Mouse (Mus musculus) urinary bladder, postnatal 14 days (tissue): ENCODE measurements at regions not wholly inside any gene's neighbourhood (a gene's known extent, or its start where the extent isn't known, plus 50 kb on each side); places are given as distances from the start of the nearest gene placed in this dataset.
A peak's percentile ranks its signal among the peaks of the same experiment; 100 is the strongest.

Source experiments
- DNase-seq: peaks from one replicate; pipeline ENCODE4 v3.0.0; 2021; ENCODE audit warnings: low spot score

- no peak for DNase-seq
These were observed 527.1 kb upstream of the Tbx3 start for GRCm38 (mm10) chr5:119143411-119143810.

DNA sequence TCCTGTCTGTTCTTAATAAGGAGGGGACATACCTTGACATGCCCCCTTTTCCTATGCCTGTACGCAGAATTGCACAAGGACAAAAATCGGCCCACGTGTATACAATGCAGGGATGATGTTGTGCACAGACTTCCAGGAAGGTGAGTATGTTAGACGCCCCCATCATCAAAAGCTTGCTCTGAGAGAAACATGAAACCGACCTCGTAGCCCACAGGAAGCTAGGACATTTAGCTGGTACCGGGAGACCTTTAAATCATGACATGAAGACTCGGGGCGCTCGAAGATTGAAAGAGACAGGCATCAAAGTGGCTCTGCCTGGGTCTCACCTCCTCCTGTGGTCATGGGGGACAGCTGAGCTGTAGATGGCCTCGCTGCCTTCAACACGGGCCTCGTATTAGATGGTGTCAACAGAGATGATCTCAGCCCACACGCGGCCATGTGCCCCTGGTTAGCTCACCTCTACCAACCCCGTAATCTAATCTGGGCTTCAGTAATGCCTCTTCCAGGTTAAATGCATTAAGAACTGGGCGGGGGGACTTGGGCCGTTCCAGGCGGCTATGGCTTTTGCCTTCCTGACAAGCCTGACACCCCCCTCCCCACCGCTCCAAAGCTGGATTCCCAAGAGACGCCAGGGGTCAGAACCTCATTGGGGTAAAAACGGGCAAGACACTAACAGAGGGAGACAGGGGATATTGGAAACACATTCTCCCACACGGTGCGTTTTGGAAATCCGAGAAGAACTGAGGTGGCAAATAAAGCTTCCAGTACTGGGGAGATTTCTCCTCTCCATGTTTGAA is 520.9 kb upstream of the Tbx3 start:
- DNase-seq: no peak

GRCm38 (mm10) chr5:119153086-119153485 is 517.4 kb upstream of the Tbx3 start:
- DNase-seq: peak; percentile 80

- no peak for DNase-seq
These were observed 513.8 kb upstream of the Tbx3 start for GRCm38 (mm10) chr5:119156638-119157037.

- no peak for DNase-seq
These were observed 512.3 kb upstream of the Tbx3 start for GRCm38 (mm10) chr5:119158171-119158570.

DNA sequence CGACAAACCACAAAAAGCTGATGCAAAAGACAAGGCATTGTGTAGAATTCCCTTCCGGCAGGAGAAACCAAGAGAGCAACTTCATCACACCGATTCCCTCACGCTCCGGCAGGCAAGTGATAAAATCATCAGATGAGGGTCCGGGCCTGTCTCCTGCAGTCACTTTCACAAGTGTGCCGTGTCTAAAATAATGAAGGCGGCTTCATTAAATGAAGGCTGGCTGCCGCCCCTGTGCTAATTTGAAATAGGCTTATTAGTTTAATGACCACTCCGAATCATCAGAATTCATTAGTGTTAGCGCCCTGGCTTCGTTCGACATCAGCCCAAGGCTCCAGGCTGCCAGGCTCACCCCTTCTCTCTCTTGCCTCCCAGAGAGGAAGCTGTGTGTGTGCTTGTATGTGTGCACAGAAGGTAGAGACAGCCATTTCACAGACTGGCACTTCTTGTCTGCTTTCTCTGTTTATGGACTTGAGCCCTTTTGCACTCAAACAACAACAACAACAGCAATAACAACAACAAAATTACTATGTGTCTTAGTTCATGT is 508.3 kb upstream of the Tbx3 start:
- no peak for DNase-seq

DNA sequence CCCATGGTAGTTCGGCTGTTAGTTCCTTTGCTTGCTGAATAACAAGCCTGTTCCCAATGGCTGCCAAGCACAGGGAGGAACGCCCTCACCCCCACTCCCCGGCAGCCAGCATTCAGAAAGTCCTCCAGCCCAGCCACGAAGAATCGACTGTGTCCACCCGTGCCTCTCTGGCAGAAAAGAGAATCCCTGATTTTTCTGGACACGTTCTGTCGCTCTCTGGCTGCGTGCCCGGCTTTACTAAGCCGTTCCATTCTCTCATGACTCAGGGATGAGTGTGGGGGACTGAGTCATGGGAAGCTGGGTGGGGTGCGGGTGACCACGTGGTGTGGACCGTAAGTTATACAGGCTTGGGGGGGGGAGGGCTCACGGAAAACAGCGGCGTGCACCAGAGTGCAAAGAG is 502.8 kb upstream of the Tbx3 start:
- peak; percentile 92 for DNase-seq

- DNase-seq: no peak
These were observed 501.2 kb upstream of the Tbx3 start for GRCm38 (mm10) chr5:119169274-119169673.

DNA sequence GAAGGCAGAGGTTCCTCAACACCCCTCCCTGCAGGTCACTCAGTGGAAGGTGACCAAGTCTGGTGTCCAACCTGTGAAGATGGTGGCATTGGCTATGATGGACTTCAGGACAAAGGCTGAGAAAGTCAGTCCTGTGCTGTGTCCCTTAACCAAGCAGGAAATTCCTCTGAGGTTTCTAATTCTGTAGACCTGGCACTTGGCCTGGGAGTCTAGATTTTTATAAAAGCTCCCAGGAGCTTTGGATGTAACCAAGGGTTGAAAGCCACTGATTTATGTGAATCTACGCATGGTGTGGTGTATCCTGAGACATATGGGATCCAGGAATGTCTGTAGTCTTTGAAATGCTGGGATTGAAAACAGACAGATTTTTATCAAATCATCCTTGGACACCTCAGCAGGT is 498.8 kb upstream of the Tbx3 start:
- DNase-seq: no peak

GRCm38 (mm10) chr5:119178805-119179204 is 491.7 kb upstream of the Tbx3 start:
- DNase-seq: no peak

DNA sequence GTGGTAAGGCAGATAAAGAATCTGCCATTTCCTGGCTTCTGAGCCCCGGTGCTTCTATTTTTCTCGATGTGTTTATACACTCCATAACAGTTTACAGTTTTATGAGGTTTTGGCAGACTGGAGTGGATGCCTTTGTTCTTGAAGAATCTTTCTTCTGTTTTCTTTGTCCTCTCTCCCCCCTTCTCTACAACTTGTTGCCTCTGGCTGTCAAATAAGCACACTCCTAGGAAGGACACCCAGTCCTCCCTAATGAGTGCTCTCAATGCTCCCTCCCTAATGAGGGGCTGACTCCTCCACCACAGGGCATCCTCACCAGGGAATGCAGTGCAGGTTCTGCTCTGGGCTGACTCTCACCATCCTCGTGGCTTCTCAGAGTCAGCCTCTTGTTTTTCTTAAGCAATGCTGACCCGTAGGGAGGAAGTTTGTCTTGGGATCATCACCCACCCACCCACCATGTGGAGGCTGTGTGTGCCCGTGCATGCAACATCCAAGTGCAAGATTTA is 486.9 kb upstream of the Tbx3 start:
- DNase-seq: no peak

DNA sequence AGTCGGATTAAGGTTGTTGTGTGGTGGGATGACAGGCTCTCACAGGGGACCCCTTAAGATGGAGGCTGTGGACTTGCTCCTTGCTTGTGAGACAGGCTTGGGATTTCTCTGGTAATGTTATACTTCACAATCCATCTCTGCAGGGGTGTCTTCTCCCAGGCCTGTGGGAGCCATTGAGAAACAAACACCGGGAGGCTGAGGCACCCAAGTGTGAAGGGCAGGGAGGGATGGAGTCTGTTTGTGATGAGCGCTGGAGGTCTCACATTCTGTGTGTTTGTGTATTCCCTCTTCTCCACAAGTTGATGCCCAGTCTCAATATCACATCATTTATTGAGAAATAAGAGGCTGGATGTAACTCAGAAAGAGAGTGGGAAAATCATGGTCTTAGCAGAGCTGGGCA is 483.9 kb upstream of the Tbx3 start:
- DNase-seq: no peak

GRCm38 (mm10) chr5:119188476-119188875 is 482.0 kb upstream of the Tbx3 start:
- no peak for DNase-seq

- DNase-seq: no peak
These were observed 476.5 kb upstream of the Tbx3 start for GRCm38 (mm10) chr5:119193699-119194681.

DNA sequence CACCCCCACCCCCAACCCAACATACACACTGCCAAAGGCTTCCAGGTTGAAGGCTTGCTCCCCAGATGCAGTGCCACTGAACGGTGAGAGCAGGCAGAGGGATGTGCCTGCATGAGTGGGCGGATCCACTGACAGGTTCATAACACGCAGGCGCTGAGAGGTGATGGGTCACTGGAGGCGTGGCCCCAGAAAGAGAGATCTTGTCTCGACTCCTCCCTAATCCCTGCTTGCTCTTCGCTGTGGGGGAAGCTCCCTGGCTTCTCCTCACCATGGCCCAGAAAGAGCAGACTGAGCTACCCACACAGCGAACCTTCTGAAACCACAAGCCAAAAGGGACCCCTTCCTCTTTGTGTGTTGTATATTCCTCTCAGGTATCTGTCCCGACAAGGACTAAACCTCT is 470.6 kb upstream of the Tbx3 start:
- no peak for DNase-seq

DNA sequence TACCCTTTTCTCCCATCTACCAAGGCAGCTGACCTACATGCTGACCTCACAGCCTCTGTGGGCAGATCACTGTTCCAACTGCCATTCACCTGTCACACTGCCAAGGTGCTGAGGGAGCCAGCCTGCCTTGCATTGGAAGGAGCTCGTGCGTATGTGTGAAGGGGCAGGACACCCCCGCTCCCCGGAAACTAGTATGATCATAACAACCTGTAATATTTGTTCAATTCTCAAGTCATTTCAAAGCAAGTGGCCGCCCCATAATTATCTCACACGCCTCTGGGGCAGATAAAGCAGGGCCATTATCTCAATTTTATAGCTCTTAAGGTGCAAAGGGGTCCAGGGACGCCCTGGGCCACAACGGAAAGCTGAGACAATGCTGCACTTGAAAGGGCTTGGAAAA is 469.2 kb upstream of the Tbx3 start:
- DNase-seq: no peak

DNA sequence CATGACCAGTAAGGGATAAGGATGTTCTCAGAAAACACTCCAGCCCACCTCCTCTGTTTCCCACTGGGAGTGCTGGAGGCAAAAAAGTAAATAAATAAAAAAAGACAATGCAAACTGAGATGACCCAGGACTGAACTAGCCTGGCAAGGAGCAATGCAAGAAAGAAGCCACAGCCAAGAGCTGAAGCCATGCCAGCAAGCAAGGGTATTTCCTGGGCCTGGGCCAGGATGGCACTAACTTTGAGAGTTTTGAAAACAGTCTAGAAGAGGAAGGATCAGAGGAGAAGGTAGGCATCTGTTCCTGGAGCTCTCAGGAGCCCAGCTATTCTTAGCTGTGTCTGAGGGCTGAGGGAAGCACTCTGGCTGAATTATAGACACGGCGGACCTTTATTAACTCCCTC is 465.7 kb upstream of the Tbx3 start:
- peak; percentile 32 for DNase-seq

- no peak for DNase-seq
These were observed 462.4 kb upstream of the Tbx3 start for GRCm38 (mm10) chr5:119208077-119208476.

DNA sequence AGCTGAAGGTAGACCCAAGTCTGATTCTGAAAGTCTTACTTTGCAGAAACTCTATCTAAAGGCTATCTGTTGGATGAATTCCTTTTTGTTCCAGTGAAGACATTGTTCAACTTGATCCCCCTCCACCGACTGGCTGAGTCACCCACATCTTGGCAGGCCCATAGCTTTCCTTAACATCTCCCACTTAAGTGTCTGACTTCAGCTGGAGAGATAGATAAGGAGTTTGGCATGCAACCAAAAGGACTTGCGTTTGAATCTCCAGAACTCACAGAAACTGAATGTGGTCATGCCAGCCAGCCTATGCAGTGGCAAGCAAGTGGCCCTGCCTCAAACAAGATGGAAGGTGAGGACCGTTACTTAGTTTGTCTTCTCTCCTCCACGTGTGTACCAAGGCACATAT is 457.3 kb upstream of the Tbx3 start:
- peak; percentile 10 for DNase-seq

GRCm38 (mm10) chr5:119213692-119214357 is 456.6 kb upstream of the Tbx3 start:
- DNase-seq: no peak

DNA sequence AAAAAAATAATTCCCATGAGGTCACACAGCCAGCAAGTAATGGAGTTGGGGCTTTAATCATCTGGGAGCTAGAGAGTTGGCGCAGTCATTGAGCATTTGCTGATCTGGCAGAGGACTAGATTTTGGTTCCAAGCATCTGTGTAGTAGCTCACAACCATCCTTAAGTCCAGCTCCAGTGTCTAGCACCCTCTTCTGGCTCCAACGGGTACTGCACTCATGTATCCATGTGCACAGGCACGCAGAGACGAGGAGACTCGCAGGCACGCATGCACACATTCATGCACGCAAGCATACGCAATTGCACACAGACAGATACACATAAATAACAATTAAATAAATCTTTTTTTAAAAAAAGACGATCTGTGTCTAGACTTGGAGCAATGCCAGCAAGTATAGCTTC is 455.5 kb upstream of the Tbx3 start:
- DNase-seq: no peak

DNA sequence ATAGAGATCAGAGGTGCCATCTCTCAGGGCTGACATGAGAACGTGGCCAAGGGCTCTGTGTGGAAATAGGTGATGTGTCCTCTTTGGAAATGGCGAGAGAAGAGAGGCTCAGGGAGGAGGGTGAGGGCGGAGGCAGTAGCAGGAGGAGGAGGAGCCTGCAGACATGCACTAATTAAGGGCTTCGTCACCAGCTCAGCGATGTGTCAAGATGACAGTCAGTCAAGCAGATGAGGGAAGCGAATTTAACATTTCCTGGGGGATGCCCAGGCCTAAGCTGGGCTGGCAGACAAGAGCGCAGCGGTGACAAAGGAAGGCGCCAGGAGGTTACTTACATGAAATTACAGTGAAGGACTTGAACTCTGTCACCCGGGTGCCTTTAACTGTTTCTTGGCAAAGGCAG is 455.1 kb upstream of the Tbx3 start:
- no peak for DNase-seq
